Mouse (Mus musculus) hindbrain, embryonic 13.5 days (tissue): ENCODE measurements around the gene Zfp385a. TPM values are rescaled to one million over a fixed set of nuclear protein-coding genes. Genes with fewer than 3 reads are reported as not detected.

ENCODE experiments used
- ATAC-seq: fragments of 200-750 bp; cut with Nextera tagmentation; 2 replicates; pipeline ENCODE4 v1.8.0; 2017; ENCODE audit warnings: moderate TSS enrichment; ENCODE audit not compliant: low FRiP score
- H3K27ac ChIP-seq: fragments of 300-500 bp; sonication (generic); 2 replicates; pipeline ENCODE4 v1.5.1; 2015; ENCODE audit warnings: inconsistent platforms, mild to moderate bottlenecking, moderate library complexity
- H3K27me3 ChIP-seq: fragments of 300-500 bp; sonication (generic); 2 replicates; pipeline ENCODE4 v1.6.1; 2015; ENCODE audit warnings: mild to moderate bottlenecking, inconsistent platforms
- H3K36me3 ChIP-seq: fragments of 300-500 bp; sonication (generic); 2 replicates; pipeline ENCODE4 v1.6.1; 2015; ENCODE audit warnings: mild to moderate bottlenecking, inconsistent platforms
- H3K4me1 ChIP-seq: fragments of 300-500 bp; sonication (generic); replicated peaks from 2 replicates; pipeline ENCODE4 v1.6.1; 2015; ENCODE audit warnings: inconsistent platforms
- H3K4me2 ChIP-seq: fragments of 300-500 bp; sonication (generic); 2 replicates; pipeline ENCODE4 v1.6.1; 2015; ENCODE audit warnings: inconsistent platforms, mild to moderate bottlenecking, moderate library complexity
- H3K4me3 ChIP-seq: fragments of 300-500 bp; sonication (generic); 2 replicates; pipeline ENCODE4 v1.5.1; 2015; ENCODE audit warnings: mild to moderate bottlenecking, inconsistent platforms
- H3K9ac ChIP-seq: fragments of 300-500 bp; sonication (generic); 2 replicates; pipeline ENCODE4 v1.6.1; 2015; ENCODE audit warnings: mild to moderate bottlenecking, inconsistent platforms
- H3K9me3 ChIP-seq: fragments of 300-500 bp; sonication (generic); 2 replicates; pipeline ENCODE4 v1.6.1; 2016; ENCODE audit warnings: inconsistent platforms
- WGBS: fragments of 180-500 bp; shearing (Covaris S2); methylation state at CpG from one replicate; pipeline ENCODE4 v1.1.7; 2015; 5-methylcytosine and 5-hydroxymethylcytosine counted together
- polyA plus RNA-seq: library from polyadenylated mRNA; unstranded; fragments of >200 nt; fragmentation: Nextera tagmentation; extraction: Ambion mirVana; gene quantifications from 2 replicates; pipeline ENCODE4 v1.2.1, GENCODE M21; 2015

The Zfp385a gene
- polyA plus RNA-seq, 1 experiment from 2014 or later: 18.6 TPM

- no peak for ATAC-seq
- peaks cover 51% of the 10 kb centered on the region for H3K4me1 ChIP-seq
Observed at GRCm38 (mm10) chr15:103310365-103310910, 29.5 kb downstream of the Zfp385a start, which contains the start of gene Gpr84. TSS of gene Gpr84 (minus strand) at chr15:103310612.

GRCm38 (mm10) chr15:103308876-103309580 lies 30.9 kb downstream of the Zfp385a start:
- WGBS: 66% methylated on average over 26 of the region's 26 CpGs
- peak overlapping the region; percentile 26 for H3K4me2 ChIP-seq
- no peaks in the 10 kb centered on the region for H3K9me3 ChIP-seq
- no peak overlapping the region for H3K27ac ChIP-seq
- peaks cover 14% of the 10 kb centered on the region for H3K27me3 ChIP-seq
- peak overlapping the region; percentile 56; the same call in 1 of the 2 replicates for H3K9ac ChIP-seq
- no peaks in the 10 kb centered on the region for H3K36me3 ChIP-seq
- H3K4me1 ChIP-seq: peaks cover 45% of the 10 kb centered on the region
- ATAC-seq: no peak
- H3K4me3 ChIP-seq: no peak overlapping the region

More at GRCm38 (mm10) chr15:103310365-103310910, 29.5 kb downstream of the Zfp385a start, which contains the start of gene Gpr84:
- no peak within 1 kb of the TSS for H3K9ac ChIP-seq
- no peaks in the 10 kb centered on the region for H3K9me3 ChIP-seq
- no peak within 1 kb of the TSS for H3K4me2 ChIP-seq
- peaks cover under 1% of the 10 kb centered on the region for H3K36me3 ChIP-seq
- H3K27ac ChIP-seq: no peak within 1 kb of the TSS
- 74% methylated on average over 6 of the region's 6 CpGs for WGBS
- no peak within 1 kb of the TSS for H3K4me3 ChIP-seq
- peaks cover 14% of the 10 kb centered on the region for H3K27me3 ChIP-seq

DNA sequence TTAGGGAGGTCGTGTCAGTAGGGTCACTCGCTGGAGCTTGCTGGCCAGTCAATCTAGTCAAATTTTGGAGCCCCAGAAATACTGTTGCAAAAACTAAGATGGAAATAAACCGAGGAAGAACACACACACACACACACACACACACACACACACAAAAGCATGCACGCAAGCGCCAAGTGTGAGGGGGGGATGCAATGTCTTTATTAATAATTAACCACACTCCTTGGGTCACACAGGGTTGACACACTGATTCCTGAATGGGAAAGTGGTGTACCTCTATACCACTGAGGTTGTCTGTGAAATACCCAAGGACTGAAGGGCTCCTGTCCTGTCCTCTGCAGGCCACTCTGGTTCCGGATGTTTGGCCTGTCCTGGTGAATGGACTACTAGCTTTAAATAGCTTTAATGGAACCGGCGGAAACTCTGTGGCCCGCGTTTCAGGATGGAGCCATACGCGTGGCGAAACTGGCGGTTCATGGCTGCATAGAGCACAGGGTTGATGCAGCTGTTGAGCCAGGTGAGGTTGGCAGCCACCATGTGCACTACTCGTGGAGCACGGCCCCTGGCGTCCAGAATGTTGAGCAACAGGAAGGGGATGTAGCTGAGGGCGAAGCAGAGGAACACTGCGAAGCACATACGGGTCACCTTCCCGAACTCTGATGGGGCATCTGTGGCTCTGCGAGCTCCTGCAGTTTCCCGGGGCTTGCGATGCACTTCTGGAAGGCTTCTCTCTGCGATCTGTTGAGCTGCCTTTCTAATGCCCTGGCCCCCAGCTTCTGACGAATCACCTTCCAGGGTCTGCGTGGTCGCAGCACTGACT lies 31.6 kb downstream of the Zfp385a start:
- H3K4me2 ChIP-seq: peak overlapping the region; percentile 26
- H3K27me3 ChIP-seq: peaks cover 14% of the 10 kb centered on the region
- peaks cover 47% of the 10 kb centered on the region for H3K4me1 ChIP-seq
- H3K9ac ChIP-seq: peak overlapping the region; percentile 56; the same call in 1 of the 2 replicates
- no peak for ATAC-seq
- no peaks in the 10 kb centered on the region for H3K36me3 ChIP-seq
- H3K9me3 ChIP-seq: no peaks in the 10 kb centered on the region
- WGBS: 42% methylated on average over 28 of the region's 28 CpGs
- no peak overlapping the region for H3K4me3 ChIP-seq
- no peak overlapping the region for H3K27ac ChIP-seq

GRCm38 (mm10) chr15:103307125-103307524 lies 32.8 kb downstream of the Zfp385a start:
- no peaks in the 10 kb centered on the region for H3K36me3 ChIP-seq
- H3K4me3 ChIP-seq: no peak overlapping the region
- H3K27ac ChIP-seq: peak overlapping the region; percentile 100
- ATAC-seq: no peak
- H3K4me1 ChIP-seq: peaks cover 53% of the 10 kb centered on the region
- no peaks in the 10 kb centered on the region for H3K9me3 ChIP-seq
- WGBS: 3% methylated on average over 7 of the region's 7 CpGs
- H3K27me3 ChIP-seq: peaks cover 14% of the 10 kb centered on the region
- H3K9ac ChIP-seq: peak overlapping the region; percentile 53; the same call in 1 of the 2 replicates
- H3K4me2 ChIP-seq: peak overlapping the region; percentile 28; the same call in 1 of the 2 replicates

DNA sequence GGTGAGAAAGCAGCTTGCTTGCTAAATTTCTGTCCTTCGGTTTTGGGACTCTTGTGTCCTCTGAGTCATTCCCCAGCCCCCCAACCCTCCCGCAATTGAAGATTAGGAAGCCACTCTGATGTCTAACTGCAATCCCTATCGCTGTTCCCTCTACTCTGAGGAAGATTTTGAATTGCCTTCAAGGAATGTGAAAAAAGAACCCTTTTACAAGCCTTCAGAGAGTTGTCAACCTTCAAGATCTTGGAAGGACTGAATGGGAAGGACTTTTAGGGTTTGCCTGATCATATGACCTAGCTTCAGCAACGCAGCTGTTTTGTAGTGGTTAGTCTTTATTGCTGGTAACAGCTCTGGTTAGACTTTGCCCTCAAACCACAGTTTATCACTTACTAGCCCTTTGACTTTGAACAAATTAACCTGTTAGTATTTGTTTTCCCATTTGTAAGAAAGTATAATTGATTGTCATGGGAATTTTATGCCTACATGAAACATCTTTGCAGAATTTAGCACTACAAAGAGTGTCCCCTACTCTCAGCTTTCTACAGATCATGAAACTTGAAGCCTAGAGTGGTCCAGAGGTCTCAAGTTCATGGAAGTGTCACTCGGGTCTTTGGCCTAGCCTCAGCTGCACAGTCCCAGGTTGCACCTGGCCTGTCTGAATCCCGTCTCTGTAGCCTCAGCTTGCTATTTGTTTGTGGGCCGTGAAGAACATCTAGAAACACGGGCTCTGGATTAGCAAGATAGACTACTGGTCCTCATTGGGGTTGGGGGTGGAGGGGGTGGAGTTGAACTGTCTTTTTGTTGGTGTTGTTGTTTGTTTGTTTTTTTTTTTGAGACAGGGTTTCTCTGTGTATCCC lies 33.9 kb downstream of the Zfp385a start:
- Histone ChIP-seq H3K4me2 (peak overlapping the region; percentile 65), H3K36me3 (no peaks in the 10 kb centered on the region), H3K27me3 (peaks cover 14% of the 10 kb centered on the region), H3K27ac (peak overlapping the region; percentile 100), H3K9me3 (no peaks in the 10 kb centered on the region), H3K4me1 (peaks cover 64% of the 10 kb centered on the region), H3K9ac (peak overlapping the region; percentile 81), H3K4me3 (peak overlapping the region; percentile 36)
- no peak; the same call in 1 of the 2 replicates for ATAC-seq
- WGBS: 25% methylated on average over 8 of the region's 8 CpGs

GRCm38 (mm10) chr15:103305070-103305678 lies 34.7 kb downstream of the Zfp385a start:
- peak overlapping the region; percentile 81 for H3K9ac ChIP-seq
- H3K4me2 ChIP-seq: peak overlapping the region; percentile 70
- no peaks in the 10 kb centered on the region for H3K36me3 ChIP-seq
- H3K27me3 ChIP-seq: peaks cover 12% of the 10 kb centered on the region
- H3K27ac ChIP-seq: peak overlapping the region; percentile 100
- WGBS: under 1% methylated on average over 71 of the region's 71 CpGs
- H3K4me3 ChIP-seq: peak overlapping the region; percentile 44
- ATAC-seq: peak; percentile 95
- H3K9me3 ChIP-seq: no peaks in the 10 kb centered on the region
- H3K4me1 ChIP-seq: peaks cover 73% of the 10 kb centered on the region

- peak overlapping the region; percentile 44 for H3K4me3 ChIP-seq
- no peaks in the 10 kb centered on the region for H3K9me3 ChIP-seq
- no peaks in the 10 kb centered on the region for H3K36me3 ChIP-seq
- H3K4me1 ChIP-seq: peaks cover 79% of the 10 kb centered on the region
- H3K27ac ChIP-seq: peak overlapping the region; percentile 100
- H3K9ac ChIP-seq: peak overlapping the region; percentile 78
- peaks cover 12% of the 10 kb centered on the region for H3K27me3 ChIP-seq
- under 1% methylated on average over 9 of the region's 9 CpGs for WGBS
- ATAC-seq: peak; percentile 3
- peak overlapping the region; percentile 70 for H3K4me2 ChIP-seq
Observed at GRCm38 (mm10) chr15:103304616-103304969, 35.3 kb downstream of the Zfp385a start.

GRCm38 (mm10) chr15:103303916-103304615 lies 35.8 kb downstream of the Zfp385a start:
- Histone ChIP-seq H3K4me2 (peak overlapping the region; percentile 70), H3K27me3 (peaks cover 8% of the 10 kb centered on the region), H3K36me3 (no peaks in the 10 kb centered on the region), H3K4me1 (peaks cover 82% of the 10 kb centered on the region), H3K4me3 (peak overlapping the region; percentile 44), H3K27ac (peak overlapping the region; percentile 100), H3K9me3 (no peaks in the 10 kb centered on the region), H3K9ac (peak overlapping the region; percentile 78)
- no peak for ATAC-seq
- WGBS: 5% methylated on average over 8 of the region's 8 CpGs

DNA sequence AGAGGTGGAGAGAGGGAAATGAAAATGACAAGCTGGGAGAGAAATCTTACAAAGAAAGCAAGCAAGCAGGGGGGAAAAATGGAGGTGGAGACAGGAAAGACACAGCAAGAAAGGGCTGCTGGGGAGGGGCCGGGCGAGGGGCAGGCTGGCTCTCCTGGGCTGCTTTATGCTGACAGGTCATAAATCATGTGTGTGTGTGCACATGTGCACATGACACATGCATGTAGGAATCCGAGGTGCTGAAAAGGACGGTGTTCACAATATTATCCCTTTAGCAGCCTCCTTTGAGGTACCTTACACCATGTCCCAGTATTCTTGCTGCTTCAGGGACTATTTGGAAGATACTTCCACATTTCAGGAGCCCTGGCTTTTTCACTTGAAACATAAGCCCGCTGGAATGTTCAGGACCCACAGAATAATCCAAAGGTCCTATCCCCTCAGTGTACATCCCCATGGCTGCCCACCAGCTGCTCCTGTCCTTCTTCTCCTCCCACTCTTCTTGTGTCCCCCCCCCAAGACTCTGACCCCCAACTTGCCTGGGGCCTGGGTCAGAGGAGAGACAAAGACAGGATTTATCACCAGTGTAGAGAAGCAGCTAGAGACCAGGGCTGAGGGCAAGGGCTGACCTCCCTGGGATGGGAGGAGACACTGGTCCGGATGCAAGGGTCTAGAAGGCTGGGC lies 37.4 kb downstream of the Zfp385a start:
- no peaks in the 10 kb centered on the region for H3K27me3 ChIP-seq
- no peaks in the 10 kb centered on the region for H3K9me3 ChIP-seq
- 13% methylated on average over 6 of the region's 6 CpGs for WGBS
- no peak overlapping the region for H3K4me3 ChIP-seq
- no peak for ATAC-seq
- H3K4me1 ChIP-seq: peaks cover 89% of the 10 kb centered on the region
- no peaks in the 10 kb centered on the region for H3K36me3 ChIP-seq
- H3K4me2 ChIP-seq: no peak overlapping the region; the same call in 1 of the 2 replicates
- peak overlapping the region; percentile 63 for H3K9ac ChIP-seq
- H3K27ac ChIP-seq: peak overlapping the region; percentile 100

GRCm38 (mm10) chr15:103301547-103302340 lies 38.1 kb downstream of the Zfp385a start:
- Histone ChIP-seq H3K4me2 (peak overlapping the region; percentile 25), H3K27ac (peak overlapping the region; percentile 100), H3K4me1 (peaks cover 91% of the 10 kb centered on the region), H3K9me3 (no peaks in the 10 kb centered on the region), H3K36me3 (no peaks in the 10 kb centered on the region), H3K4me3 (no peak overlapping the region), H3K9ac (peak overlapping the region; percentile 63), H3K27me3 (no peaks in the 10 kb centered on the region)
- WGBS: 25% methylated on average over 5 of the region's 5 CpGs
- ATAC-seq: no peak
